Mouse (Mus musculus): ENCODE measurements around the gene Hmx1. TPM values are rescaled to one million over a fixed set of nuclear protein-coding genes. Genes with fewer than 3 reads are reported as not detected.

Gene Hmx1
- total and polyA plus RNA-seq, 3 experiments = not detected

- no peaks in the 10 kb centered on the region for H3K36me3 ChIP-seq (ENCODE audit: control insufficient read depth in 1 of 2, insufficient read depth in 2 of 2, low read length in 2 of 2)
- no peaks in the 10 kb centered on the region for H3K4me1 ChIP-seq (ENCODE audit: control insufficient read depth in 1 of 2, insufficient read depth in 2 of 2, low read length in 2 of 2)
- no peak for DNase-seq (ENCODE audit: low read depth, low spot score)
- no peak overlapping the region for H3K27ac ChIP-seq (ENCODE audit: control insufficient read depth, low read depth, low read length)
- H3K27me3 ChIP-seq (ENCODE audit: control insufficient read depth in 1 of 2, insufficient read depth in 2 of 2, low read length in 2 of 2) = no peaks in the 10 kb centered on the region
- TF ChIP-seq TCF12 (IDR thresholded peaks at IDR 0.05; ENCODE audit: low read depth, low read length) (no peak), GATA1 (IDR thresholded peaks at IDR 0.05; ENCODE audit: low read depth, low read length) (no peak), ZC3H11A (IDR thresholded peaks at IDR 0.05; ENCODE audit: low read depth, low read length) (no peak), MAX (IDR thresholded peaks at IDR 0.05; ENCODE audit: low read length) (no peak), SMC3 (IDR thresholded peaks at IDR 0.05; ENCODE audit: low read depth, low read length) (no peak), RAD21 (IDR thresholded peaks at IDR 0.05; ENCODE audit: low read depth, low read length) (no peak), RCOR1 (IDR thresholded peaks at IDR 0.05; ENCODE audit: low read depth, low read length) (no peak), POLR2AphosphoS5 (IDR thresholded peaks at IDR 0.05; ENCODE audit: borderline replicate concordance, low read depth, low read length) (no peak), ZKSCAN1 (IDR thresholded peaks at IDR 0.05; ENCODE audit: low read depth, low read length) (no peak), USF1 (IDR thresholded peaks at IDR 0.05; ENCODE audit: low read depth, low read length) (no peak), SIN3A (IDR thresholded peaks at IDR 0.05; ENCODE audit: low read length) (no peak), NELFE (IDR thresholded peaks at IDR 0.05; ENCODE audit: low read depth, low read length) (no peak), CHD2 (IDR thresholded peaks at IDR 0.05; ENCODE audit: low read length) (no peak)
- H3K9me3 ChIP-seq (replicated peaks; ENCODE audit: insufficient read depth, low read length) = no peaks in the 10 kb centered on the region
- no peaks in the 10 kb centered on the region for H3K79me2 ChIP-seq (ENCODE audit: control insufficient read depth, insufficient read depth, low read length, poor library complexity)
- no peak overlapping the region for H3K4me3 ChIP-seq (ENCODE audit: control insufficient read depth in 1 of 2, insufficient read depth in 1 of 2, low read depth in 2 of 2, low read length in 2 of 2)
- no peak overlapping the region for H3K9ac ChIP-seq (ENCODE audit: control insufficient read depth, low read depth, low read length, poor library complexity, severe bottlenecking)
Observed at GRCm38 (mm10) chr5:35399704-35400320, 10.9 kb downstream of the Hmx1 start.

- no peaks in the 10 kb centered on the region for H3K4me1 ChIP-seq (ENCODE audit: control insufficient read depth in 1 of 2, insufficient read depth in 2 of 2, low read length in 2 of 2)
- no peaks in the 10 kb centered on the region for H3K79me2 ChIP-seq (ENCODE audit: control insufficient read depth, insufficient read depth, low read length, poor library complexity)
- H3K27me3 ChIP-seq (ENCODE audit: control insufficient read depth in 1 of 2, insufficient read depth in 2 of 2, low read length in 2 of 2) = no peaks in the 10 kb centered on the region
- no peaks in the 10 kb centered on the region for H3K9me3 ChIP-seq (replicated peaks; ENCODE audit: insufficient read depth, low read length)
- DNase-seq (ENCODE audit: low read depth, low spot score) = no peak
- no peaks in the 10 kb centered on the region for H3K36me3 ChIP-seq (ENCODE audit: control insufficient read depth in 1 of 2, insufficient read depth in 2 of 2, low read length in 2 of 2)
- no peak for TF ChIP-seq RCOR1 (IDR thresholded peaks at IDR 0.05; ENCODE audit: low read depth, low read length)
- no peak for TF ChIP-seq MAFK (IDR thresholded peaks at IDR 0.05; ENCODE audit: borderline replicate concordance, low read depth, low read length)
- no peak for TF ChIP-seq POLR2AphosphoS2 (IDR thresholded peaks at IDR 0.05; ENCODE audit: low read length)
- no peak for TF ChIP-seq MYC (IDR thresholded peaks at IDR 0.05; ENCODE audit: low read depth, low read length)
- no peak for TF ChIP-seq GATA1 (IDR thresholded peaks at IDR 0.05; ENCODE audit: low read depth, low read length)
- no peak for TF ChIP-seq KAT2A (conservative IDR thresholded peaks at IDR 0.05; ENCODE audit: low read depth, low read length)
- no peak for TF ChIP-seq EP300 (IDR thresholded peaks at IDR 0.05; ENCODE audit: low read depth in 1 of 2, low read length in 2 of 2)
- TF ChIP-seq RAD21 (IDR thresholded peaks at IDR 0.05; ENCODE audit: low read depth, low read length) = no peak
- no peak for TF ChIP-seq BHLHE40 (IDR thresholded peaks at IDR 0.05; ENCODE audit: borderline replicate concordance, low read depth, low read length)
- no peak for TF ChIP-seq E2F4 (IDR thresholded peaks at IDR 0.05; ENCODE audit: borderline replicate concordance, low read depth, low read length)
- no peak for TF ChIP-seq CTCF (IDR thresholded peaks at IDR 0.05 in 2 of 3, conservative IDR thresholded peaks at IDR 0.05 in 1 of 3; ENCODE audit: control insufficient read depth in 1 of 3, insufficient read depth in 1 of 3, low read depth in 2 of 3, low read length in 3 of 3, poor library complexity in 1 of 3, severe bottlenecking in 1 of 3)
- TF ChIP-seq UBTF (IDR thresholded peaks at IDR 0.05; ENCODE audit: borderline replicate concordance, insufficient read depth, low read depth, low read length) = no peak
- no peak for TF ChIP-seq TBP (IDR thresholded peaks at IDR 0.05; ENCODE audit: low read depth, low read length)
- TF ChIP-seq MYB (IDR thresholded peaks at IDR 0.05; ENCODE audit: low read depth, low read length) = no peak
- TF ChIP-seq JUND (IDR thresholded peaks at IDR 0.05; ENCODE audit: low read depth, low read length) = no peak
- TF ChIP-seq MAX (IDR thresholded peaks at IDR 0.05; ENCODE audit: low read length) = no peak
- TF ChIP-seq NELFE (IDR thresholded peaks at IDR 0.05; ENCODE audit: low read depth, low read length) = no peak
- no peak overlapping the region for H3K4me3 ChIP-seq (ENCODE audit: control insufficient read depth in 1 of 2, insufficient read depth in 1 of 2, low read depth in 2 of 2, low read length in 2 of 2)
- H3K27ac ChIP-seq (ENCODE audit: control insufficient read depth, low read depth, low read length) = no peak overlapping the region
- no peak overlapping the region for H3K9ac ChIP-seq (ENCODE audit: control insufficient read depth, low read depth, low read length, poor library complexity, severe bottlenecking)
Observed at GRCm38 (mm10) chr5:35401240-35401639, 12.3 kb downstream of the Hmx1 start.

Measured in MEL (cell line).